18 mouse cellular contexts compared by ENCODE assay signal in the genomic region with DNA sequence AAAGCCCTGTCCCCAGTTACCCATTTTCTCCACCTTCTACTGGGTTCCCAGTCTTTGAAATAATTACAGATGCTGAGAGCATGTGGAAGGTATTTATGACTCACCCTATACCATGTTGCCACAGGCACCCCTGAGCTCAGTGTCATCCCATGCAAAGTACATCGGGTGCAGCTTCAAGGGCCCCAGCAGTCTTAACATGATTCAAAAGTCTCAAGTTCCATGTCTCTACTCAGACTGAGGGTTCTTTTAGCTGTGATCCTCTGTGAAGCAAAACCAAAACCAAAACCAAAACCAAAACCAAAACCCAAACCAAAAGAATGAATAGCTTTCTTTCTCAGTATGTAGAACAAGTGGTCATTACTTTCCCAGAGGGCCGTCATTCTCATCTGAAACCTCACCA.
A peak's percentile ranks its signal among the peaks of the same experiment; 100 is the strongest.
DNase-seq lines count a peak whose midpoint lies in the region; ATAC-seq lines count a peak whose summit lies in the region.
"Had no signal": no experiment of that assay in that cellular context is flagged by ENCODE, and none has a peak within 500 bp of the region (broad histone marks: within the 10 kb centered on the region; RNA-seq: fewer than 3 reads in every experiment).

No protein-coding gene starts in this region.

- DNase-seq in B cell, adult 2 months = peak; percentile 16 to 32
- no peak for DNase-seq in layer of hippocampus, postnatal 14 days (ENCODE audit: low spot score in 2 of 2)
- DNase-seq in layer of hippocampus, postnatal 25 days (ENCODE audit: extremely low spot score in 1 of 2, low spot score in 1 of 2) = no peak
- DNase-seq in layer of hippocampus, postnatal 10 days (ENCODE audit: low spot score in 2 of 2) = no peak
- DNase-seq: adrenal gland, postnatal 14 days; cerebellum, adult 9-10 months; gastrocnemius, postnatal 10 days; heart, postnatal 10 days; kidney, adult 18-20 months; kidney, postnatal 10 days; liver, embryonic 13.5 days; lung, adult 2 months; thymus, postnatal 25 days had no signal

- ATAC-seq in CD4-positive, CD25-positive, alpha-beta regulatory T cell, adult 4 months = peak; percentile 91
- peak; percentile 33 to 44; a peak in 1 of 4 replicates for ATAC-seq in hematopoietic stem cell, adult 5-6 weeks (replicated peaks in 1 of 2; ENCODE audit: insufficient read depth in 1 of 2, low FRiP score in 2 of 2, low TSS enrichment in 1 of 2, low read depth in 1 of 2, poor library complexity in 2 of 2, severe bottlenecking in 2 of 2)
- ATAC-seq in monocyte, adult 5-6 weeks (replicated peaks; ENCODE audit: insufficient number of reproducible peaks, low FRiP score, low TSS enrichment, poor library complexity, severe bottlenecking) = 0 out of 2 replicates have a peak, but pooled peaks have one; percentile 56
- ATAC-seq: forebrain, embryonic 15.5 days; midbrain, embryonic 16.5 days had no signal

Comparison
In these comparisons a context has a peak if more than half of its experiments do, and no peak if none do; other contexts are left out.
1. DNase-seq: peak in B cell, adult 2 months (2 of 2); none in layer of hippocampus, postnatal 14 days (0 of 2), layer of hippocampus, postnatal 25 days (0 of 2) and layer of hippocampus, postnatal 10 days (0 of 2).
2. ATAC-seq: peak in every context shown above with its lines; median percentile 91 in CD4-positive, CD25-positive, alpha-beta regulatory T cell, adult 4 months; 56 in monocyte, adult 5-6 weeks; 38 in hematopoietic stem cell, adult 5-6 weeks.